Mouse (Mus musculus) bone marrow macrophage, adult 2 months (primary cell): ENCODE measurements around the gene Dpep3.

ENCODE experiments used
- CTCF ChIP-seq: IDR thresholded peaks from 2 replicates; pipeline ENCODE4 v1.5.1; 2012; ENCODE audit warnings: low read depth, mild to moderate bottlenecking, low read length, moderate library complexity
- POLR2A ChIP-seq: IDR thresholded peaks from 2 replicates; pipeline ENCODE4 v1.6.1; 2012; ENCODE audit warnings: mild to moderate bottlenecking, low read depth, low read length, borderline replicate concordance

DNA sequence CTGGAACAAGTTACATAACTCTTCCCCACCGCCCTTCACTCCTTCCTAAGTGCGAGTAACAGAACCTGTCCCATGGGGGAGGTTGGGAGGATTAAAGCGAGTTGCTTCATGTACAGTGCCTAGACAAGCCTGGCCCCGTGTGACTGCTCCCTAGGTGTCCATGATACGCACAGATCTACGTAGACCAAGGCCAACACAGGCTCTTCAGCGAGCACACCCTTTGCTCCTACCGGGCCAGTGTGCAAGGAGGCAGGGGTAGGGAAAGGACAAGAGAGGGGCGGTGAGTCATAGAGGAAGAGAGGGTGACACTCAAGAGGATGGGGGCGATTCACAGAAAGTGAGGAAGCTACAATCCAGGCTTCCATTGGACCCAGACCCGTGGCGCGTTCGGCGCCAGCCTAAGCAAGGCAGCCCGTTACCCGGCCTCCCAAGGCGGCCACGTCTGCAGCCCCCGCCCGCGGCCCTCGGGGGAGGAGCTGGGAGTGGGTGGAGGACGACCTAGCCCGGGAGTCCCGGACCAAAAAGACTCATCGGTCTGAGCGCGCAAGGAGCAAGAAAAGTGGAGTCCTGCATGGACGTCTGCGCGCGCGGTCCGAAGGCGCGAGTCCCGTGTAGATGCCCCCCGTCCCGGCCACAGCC is 13.8 kb downstream of the Dpep3 start:
- TF ChIP-seq CTCF: no peak
- no peak for TF ChIP-seq POLR2A
